Mouse (Mus musculus) liver, embryonic 13.5 days (tissue): ENCODE data around the gene Dop1b. TPM values are rescaled to one million over a fixed set of nuclear protein-coding genes. Genes with fewer than 3 reads are reported as not detected.
A peak's percentile ranks its signal among the peaks of the same experiment; 100 is the strongest.
"Not testable (repeated sequence)": the region's sequence is repeated elsewhere in the genome, so short reads cannot be mapped to it uniquely, and the experiment has no call there.

Experiments
- ATAC-seq: fragments of 200-750 bp; cut with Nextera tagmentation; 2 replicates; pipeline ENCODE4 v1.8.0; 2017; ENCODE audit warnings: low read depth, mild to moderate bottlenecking, moderate number of reproducible peaks, moderate library complexity
- DNase-seq: peaks from one replicate; pipeline ENCODE4 v3.0.0; 2022
- H3K27ac ChIP-seq: fragments of 300-500 bp; sonication (generic); 2 replicates; pipeline ENCODE4 v1.5.1; 2015; ENCODE audit warnings: moderate library complexity, mild to moderate bottlenecking, inconsistent platforms
- H3K27me3 ChIP-seq: fragments of 300-500 bp; sonication (generic); 2 replicates; pipeline ENCODE4 v1.6.1; 2015; ENCODE audit warnings: mild to moderate bottlenecking, inconsistent platforms
- H3K36me3 ChIP-seq: fragments of 300-500 bp; sonication (generic); 2 replicates; pipeline ENCODE4 v1.6.1; 2015; ENCODE audit warnings: mild to moderate bottlenecking, inconsistent platforms
- H3K4me1 ChIP-seq: fragments of 300-500 bp; sonication (generic); replicated peaks from 2 replicates; pipeline ENCODE4 v1.6.1; 2015; ENCODE audit warnings: inconsistent platforms
- H3K4me2 ChIP-seq: fragments of 300-500 bp; sonication (generic); 2 replicates; pipeline ENCODE4 v1.6.1; 2015; ENCODE audit warnings: inconsistent platforms, mild to moderate bottlenecking, moderate library complexity
- H3K4me3 ChIP-seq: fragments of 300-500 bp; sonication (generic); replicated peaks from 2 replicates; pipeline ENCODE4 v1.5.1; 2015; ENCODE audit warnings: mild to moderate bottlenecking, inconsistent platforms
- H3K9ac ChIP-seq: fragments of 300-500 bp; sonication (generic); 2 replicates; pipeline ENCODE4 v1.6.1; 2015; ENCODE audit warnings: mild to moderate bottlenecking, inconsistent platforms
- H3K9me3 ChIP-seq: fragments of 300-500 bp; sonication (generic); replicated peaks from 2 replicates; pipeline ENCODE4 v1.6.1; 2016; ENCODE audit warnings: inconsistent platforms
- WGBS: fragments of 180-500 bp; shearing (Covaris S2); methylation state at CpG from one replicate; pipeline ENCODE4 v1.1.7; 2015; ENCODE audit not compliant: insufficient replicate concordance; 5-methylcytosine and 5-hydroxymethylcytosine counted together
- polyA plus RNA-seq: library from polyadenylated mRNA; unstranded; fragments of >200 nt; fragmentation: Nextera tagmentation; extraction: Ambion mirVana; gene quantifications from 2 replicates; pipeline ENCODE4 v1.2.1, GENCODE M21; 2015

Gene Dop1b
- polyA plus RNA-seq: 8.7 and 10.3 TPM in 2 replicates

DNA sequence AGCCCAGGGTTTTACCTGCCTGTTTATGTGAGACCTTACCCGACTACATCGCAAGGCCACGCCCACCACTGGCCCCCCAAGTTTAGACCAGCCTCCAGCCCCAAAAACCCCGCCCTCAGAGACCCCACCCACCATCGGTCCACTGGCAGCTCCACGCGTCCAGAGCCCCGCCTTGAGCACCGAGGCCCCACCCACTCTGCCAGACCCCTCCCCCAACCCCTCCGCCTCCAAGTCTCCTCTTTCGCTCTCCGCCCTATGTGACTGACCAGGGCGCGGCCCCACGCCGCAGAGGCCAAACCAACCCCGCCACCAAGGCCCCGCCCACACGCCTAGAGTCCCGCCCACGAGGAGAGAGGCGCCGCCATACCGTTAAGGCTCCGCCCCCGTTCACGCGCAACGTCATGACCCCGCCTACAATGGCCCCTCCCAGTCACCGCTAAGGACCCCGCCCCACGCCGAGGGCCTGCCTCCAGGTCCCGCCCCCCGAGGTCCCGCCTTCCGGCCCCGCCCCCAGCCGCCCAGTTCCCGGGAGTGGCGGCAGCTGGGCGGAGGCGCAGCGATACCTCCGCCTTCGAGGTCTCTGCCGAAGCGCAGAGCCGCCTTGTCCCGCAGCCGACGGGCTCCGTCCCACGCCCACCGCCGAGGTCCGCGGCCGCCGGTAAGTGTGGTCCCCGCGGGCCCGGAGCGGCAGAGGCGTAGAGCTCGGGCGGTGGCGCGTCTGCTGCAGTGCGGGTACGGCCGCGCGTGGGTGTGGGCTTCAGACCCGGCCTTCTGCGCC is at the start of gene Dop1b:
Gene Dop1b (plus strand): TSS at position 494 of the 778 bp plus-strand sequence.
- Histone ChIP-seq H3K4me2 (peak within 1 kb of the TSS; percentile 100), H3K27ac (peak within 1 kb of the TSS; percentile 91), H3K9me3 (no peaks in the 10 kb centered on the region), H3K4me1 (peaks cover 50% of the 10 kb centered on the region), H3K36me3 (no peaks in the 10 kb centered on the region), H3K27me3 (no peaks in the 10 kb centered on the region), H3K4me3 (peak within 1 kb of the TSS; percentile 81), H3K9ac (peak within 1 kb of the TSS; percentile 96)
- peak; percentile 97 for DNase-seq
- peak; percentile 86 for ATAC-seq
- under 1% methylated on average over 76 of the region's 77 CpGs for WGBS

GRCm38 (mm10) chr16:93667976-93668375 is 43.7 kb upstream of the Dop1b start:
- H3K4me2 ChIP-seq: no peak overlapping the region
- H3K9ac ChIP-seq: no peak overlapping the region
- DNase-seq (no peak), ATAC-seq (no peak)
- no peak overlapping the region for H3K27ac ChIP-seq
- no peaks in the 10 kb centered on the region for H3K4me1 ChIP-seq
- H3K9me3 ChIP-seq: 0 out of 2 replicates have a peak, but pooled peaks cover 5% of the 10 kb centered on the region
- H3K27me3 ChIP-seq: no peaks in the 10 kb centered on the region
- H3K36me3 ChIP-seq: no peaks in the 10 kb centered on the region
- H3K4me3 ChIP-seq: no peak overlapping the region

DNA sequence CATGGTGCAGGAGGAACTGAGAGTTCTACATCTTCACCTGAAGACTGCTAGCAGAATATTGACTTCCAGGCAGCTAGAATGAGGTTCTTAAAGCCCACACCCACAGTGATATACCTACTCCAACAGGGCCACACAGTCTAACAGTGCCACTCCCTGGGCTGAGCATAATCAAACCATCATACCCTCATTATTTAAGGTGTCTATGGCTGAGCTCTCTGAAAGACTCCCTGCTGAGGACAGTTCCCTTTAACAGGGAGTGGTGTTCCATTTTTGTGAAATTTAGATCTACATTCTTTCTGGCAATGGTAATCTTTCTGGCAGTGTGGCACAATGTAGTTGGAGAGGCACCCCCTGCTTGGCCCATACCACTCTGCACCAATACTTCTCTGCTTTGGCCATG is 42.2 kb upstream of the Dop1b start:
- H3K27ac ChIP-seq: no peak overlapping the region
- H3K27me3 ChIP-seq: no peaks in the 10 kb centered on the region
- no peak overlapping the region for H3K4me3 ChIP-seq
- no peak overlapping the region for H3K4me2 ChIP-seq
- H3K4me1 ChIP-seq: no peaks in the 10 kb centered on the region
- DNase-seq (no peak), ATAC-seq (no peak)
- H3K9me3 ChIP-seq: 0 out of 2 replicates have a peak, but pooled peaks cover 5% of the 10 kb centered on the region
- H3K9ac ChIP-seq: no peak overlapping the region
- H3K36me3 ChIP-seq: no peaks in the 10 kb centered on the region

DNA sequence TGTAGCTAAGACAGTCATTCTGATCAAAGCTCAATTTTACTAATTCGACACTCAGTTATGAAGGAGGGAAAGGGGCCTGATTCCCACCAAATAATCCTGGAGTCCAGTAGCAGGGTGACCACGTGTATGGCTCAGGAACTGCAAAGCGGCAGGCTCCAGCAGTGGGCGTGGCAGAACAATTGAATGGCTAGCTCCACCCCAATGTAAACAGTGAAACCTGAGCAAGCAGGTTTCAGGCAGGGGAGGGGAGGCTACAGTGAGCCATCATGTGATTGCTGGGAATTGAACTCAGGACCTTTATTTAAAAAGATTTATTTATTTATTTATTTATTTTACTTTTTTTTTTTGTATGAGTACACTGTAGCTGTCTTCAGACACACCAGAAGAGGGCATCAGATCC is 41.2 kb upstream of the Dop1b start:
- ATAC-seq, DNase-seq, H3K4me1 ChIP-seq, H3K27me3 ChIP-seq, H3K36me3 ChIP-seq, H3K9me3 ChIP-seq, H3K4me3 ChIP-seq, H3K4me2 ChIP-seq, H3K9ac ChIP-seq, H3K27ac ChIP-seq: not testable (repeated sequence)
- 32% methylated on average over 4 of the region's 4 CpGs for WGBS

DNA sequence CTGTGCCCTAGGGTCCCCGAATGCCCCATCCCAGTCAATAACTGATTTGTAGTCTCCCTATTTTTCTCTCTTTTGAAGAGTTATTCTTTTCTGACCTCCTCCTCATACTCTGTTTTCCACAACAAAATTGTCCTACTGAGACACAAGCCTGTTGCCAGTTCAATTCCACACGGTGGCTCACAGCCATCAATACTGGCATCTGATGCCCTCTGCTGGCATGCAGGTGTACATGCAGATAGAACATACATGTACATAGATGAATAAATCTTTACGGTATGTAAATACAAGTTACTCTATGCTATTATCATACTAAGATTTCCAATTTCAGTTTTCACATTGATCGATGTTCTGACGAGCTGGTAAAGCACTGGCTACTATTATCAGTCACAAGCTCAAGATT is 40.6 kb upstream of the Dop1b start:
- DNase-seq (no peak), ATAC-seq (no peak)
- no peak overlapping the region for H3K4me3 ChIP-seq
- H3K27ac ChIP-seq: no peak overlapping the region
- 0 out of 2 replicates have a peak, but pooled peaks cover 5% of the 10 kb centered on the region for H3K9me3 ChIP-seq
- H3K27me3 ChIP-seq: no peaks in the 10 kb centered on the region
- no peaks in the 10 kb centered on the region for H3K36me3 ChIP-seq
- no peaks in the 10 kb centered on the region for H3K4me1 ChIP-seq
- H3K4me2 ChIP-seq: no peak overlapping the region
- 72% methylated on average over 5 of the region's 5 CpGs for WGBS
- no peak overlapping the region for H3K9ac ChIP-seq

- Histone ChIP-seq H3K36me3 (no peaks in the 10 kb centered on the region), H3K9me3 (no peaks in the 10 kb centered on the region), H3K27ac (no peak overlapping the region), H3K4me3 (no peak overlapping the region), H3K4me2 (no peak overlapping the region), H3K27me3 (peaks cover 25% of the 10 kb centered on the region), H3K9ac (no peak overlapping the region), H3K4me1 (no peaks in the 10 kb centered on the region)
- DNase-seq (no peak), ATAC-seq (no peak)
- whole genome bisulfite sequencing: 53% methylated on average over 5 of the region's 5 CpGs
Observed at GRCm38 (mm10) chr16:93676376-93676775, 35.3 kb upstream of the Dop1b start.

DNA sequence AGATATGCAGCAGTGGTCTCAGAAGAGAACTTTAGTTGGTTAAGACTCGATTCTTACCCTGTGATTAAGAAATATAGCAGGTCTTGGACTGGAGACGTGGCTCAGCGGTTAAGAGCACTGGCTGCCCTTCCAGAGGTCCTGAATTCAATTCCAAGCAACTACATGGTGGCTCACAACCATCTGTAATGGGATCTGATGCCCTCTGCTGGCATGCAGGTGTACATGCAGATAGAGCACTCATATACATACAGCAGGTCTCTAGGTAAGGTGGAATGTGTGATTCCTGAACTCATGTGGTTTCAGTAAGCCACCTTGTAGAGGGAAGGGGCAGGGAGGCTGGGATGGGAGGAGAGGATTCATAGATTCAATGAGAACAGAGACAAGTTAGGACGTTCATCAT is 33.5 kb upstream of the Dop1b start:
- Histone ChIP-seq H3K4me1 (peaks cover 7% of the 10 kb centered on the region), H3K36me3 (no peaks in the 10 kb centered on the region), H3K9me3 (no peaks in the 10 kb centered on the region), H3K9ac (no peak overlapping the region), H3K4me3 (no peak overlapping the region), H3K4me2 (no peak overlapping the region), H3K27ac (no peak overlapping the region), H3K27me3 (peaks cover 43% of the 10 kb centered on the region)
- 47% methylated on average over 4 of the region's 4 CpGs for WGBS
- ATAC-seq: no peak
- no peak for DNase-seq

- DNase-seq (no peak), ATAC-seq (no peak)
- Histone ChIP-seq H3K9ac (no peak overlapping the region), H3K27me3 (peaks cover 53% of the 10 kb centered on the region), H3K4me1 (peaks cover 16% of the 10 kb centered on the region), H3K4me3 (no peak overlapping the region), H3K27ac (no peak overlapping the region), H3K4me2 (no peak overlapping the region), H3K36me3 (no peaks in the 10 kb centered on the region), H3K9me3 (no peaks in the 10 kb centered on the region)
- 58% methylated on average over 9 of the region's 9 CpGs for WGBS
Observed at GRCm38 (mm10) chr16:93679165-93679564, 32.5 kb upstream of the Dop1b start.

DNA sequence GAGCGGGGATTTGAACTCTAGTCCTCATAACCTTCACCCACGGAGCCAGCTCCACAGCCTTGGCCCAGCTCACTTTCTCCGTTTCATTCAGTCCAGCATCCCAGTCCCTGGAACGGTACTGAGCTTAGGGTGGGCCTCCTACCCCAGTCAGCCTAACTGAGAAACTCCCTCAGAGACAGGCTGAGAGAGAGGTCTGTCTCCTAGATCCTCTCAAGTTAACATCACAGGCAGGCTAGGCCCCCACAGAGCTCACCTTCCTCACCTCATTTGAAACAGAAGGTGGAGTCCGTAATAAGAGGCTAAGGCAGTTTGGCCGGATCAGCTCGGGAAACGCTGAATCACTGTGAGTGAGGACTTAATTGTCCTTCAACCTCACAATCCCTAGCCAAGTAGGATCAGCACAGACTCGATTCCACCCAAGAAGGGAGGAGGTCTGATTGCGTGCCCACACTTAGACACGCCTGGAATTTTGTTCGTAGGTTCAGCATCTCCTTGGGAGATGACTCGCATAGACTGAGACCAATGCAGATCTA is 29.5 kb upstream of the Dop1b start:
- Histone ChIP-seq H3K4me1 (peaks cover 16% of the 10 kb centered on the region), H3K9ac (no peak overlapping the region), H3K9me3 (peaks cover 4% of the 10 kb centered on the region; the same call in 1 of the 2 replicates), H3K27ac (no peak overlapping the region), H3K4me2 (peak overlapping the region; percentile 71), H3K36me3 (no peaks in the 10 kb centered on the region), H3K4me3 (peak overlapping the region; percentile 48; the same call in 1 of the 2 replicates), H3K27me3 (peaks cover 72% of the 10 kb centered on the region)
- DNase-seq (no peak), ATAC-seq (no peak)
- WGBS: 21% methylated on average over 13 of the region's 13 CpGs

DNA sequence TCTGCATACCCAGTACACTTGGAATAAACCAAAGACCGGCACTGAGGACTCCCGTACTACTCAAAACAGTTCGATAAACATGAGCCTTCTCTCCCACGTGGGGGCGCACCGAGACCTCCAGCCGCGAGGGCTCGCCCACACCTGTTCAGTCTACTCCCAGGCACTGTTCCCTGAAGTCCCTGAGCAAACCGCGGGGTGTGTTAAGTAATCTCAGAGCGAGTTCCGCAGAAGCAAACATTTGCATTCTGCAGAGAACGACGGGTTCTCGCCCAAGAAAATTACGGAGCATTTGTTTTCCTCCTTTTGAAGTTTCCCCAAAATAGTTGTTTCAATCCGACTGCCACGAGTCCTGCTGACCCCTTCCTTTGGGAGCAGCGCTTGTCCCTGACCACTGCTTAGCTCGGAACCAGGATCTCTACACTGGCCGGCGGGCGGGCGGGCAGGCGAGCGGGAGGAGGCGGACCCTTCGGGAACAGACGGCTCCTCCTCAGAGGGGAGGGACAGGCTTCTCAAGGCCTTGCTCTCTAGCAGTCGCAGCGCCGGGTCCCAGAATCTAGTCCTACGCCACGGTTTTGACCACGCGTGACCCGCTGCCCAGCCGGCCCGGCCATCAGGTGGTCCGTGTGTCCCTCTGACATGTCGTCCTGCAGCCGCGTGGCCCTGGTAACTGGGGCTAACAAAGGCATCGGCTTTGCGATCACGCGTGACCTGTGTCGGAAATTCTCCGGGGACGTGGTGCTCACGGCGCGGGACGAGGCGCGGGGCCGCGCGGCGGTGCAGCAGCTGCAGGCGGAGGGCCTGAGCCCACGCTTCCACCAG is 28.8 kb upstream of the Dop1b start, which contains the start of gene Cbr3:
Gene Cbr3 (plus strand): TSS at position 527 of the 819 bp plus-strand sequence.
- no peak within 1 kb of the TSS for H3K27ac ChIP-seq
- H3K9me3 ChIP-seq: peaks cover 4% of the 10 kb centered on the region; the same call in 1 of the 2 replicates
- peak within 1 kb of the TSS; percentile 48 for H3K4me3 ChIP-seq
- H3K9ac ChIP-seq: 0 out of 2 replicates have a peak within 1 kb of the TSS, but pooled peaks have one; percentile 17
- H3K4me2 ChIP-seq: peak within 1 kb of the TSS; percentile 71
- H3K27me3 ChIP-seq: peaks cover 72% of the 10 kb centered on the region
- ATAC-seq (0 out of 2 replicates have a peak, but pooled peaks have one; percentile 47), DNase-seq (no peak)
- 1% methylated on average over 63 of the region's 63 CpGs for WGBS
- H3K4me1 ChIP-seq: peaks cover 16% of the 10 kb centered on the region
- H3K36me3 ChIP-seq: no peaks in the 10 kb centered on the region
